Mouse (Mus musculus): ENCODE results near the gene Ninj2.

Gene Ninj2

DNA sequence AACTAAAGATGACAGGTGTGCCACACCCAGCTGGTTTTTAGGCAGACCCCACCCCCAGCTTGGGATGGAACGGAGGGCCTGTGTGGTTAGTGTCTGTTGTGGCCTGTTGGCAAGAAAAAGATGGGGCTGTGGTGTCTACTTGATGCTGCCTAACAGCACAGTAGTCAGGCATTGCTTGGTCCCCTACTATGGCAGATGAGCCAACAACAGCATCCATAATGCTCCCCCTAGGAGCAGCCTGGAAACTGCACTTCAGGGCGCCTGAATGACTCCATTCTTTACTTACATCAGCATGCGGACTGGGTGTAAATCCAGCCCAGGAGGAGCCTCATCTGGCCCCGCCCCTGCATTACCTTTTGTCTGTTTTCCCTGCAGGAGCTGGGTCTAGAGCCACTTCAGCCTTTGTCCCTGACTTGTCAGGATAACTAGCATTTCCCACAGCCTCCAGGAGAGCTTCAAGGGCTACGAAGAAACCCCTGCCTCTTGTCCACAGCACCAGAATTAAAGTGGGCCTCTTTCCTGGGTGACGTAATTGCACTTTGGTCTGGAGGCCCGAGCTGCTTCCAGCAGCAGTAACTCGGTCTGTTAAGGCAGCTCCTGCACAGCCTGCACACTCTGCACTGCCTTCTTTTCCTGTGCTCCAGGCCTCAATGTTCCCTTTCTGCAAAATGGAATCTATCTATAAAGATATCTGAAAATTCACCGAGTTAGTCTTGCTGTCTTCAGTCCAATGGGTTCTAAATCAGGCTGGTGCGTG is 106.7 kb downstream of the Ninj2 start:
- DNase-seq, result peak; percentile 79

GRCm38 (mm10) chr6:120201956-120202355 is 108.8 kb downstream of the Ninj2 start:
- peak; percentile 70 for DNase-seq

- peak; percentile 84 for DNase-seq
Measured at GRCm38 (mm10) chr6:120202406-120202805, 109.3 kb downstream of the Ninj2 start.

DNA sequence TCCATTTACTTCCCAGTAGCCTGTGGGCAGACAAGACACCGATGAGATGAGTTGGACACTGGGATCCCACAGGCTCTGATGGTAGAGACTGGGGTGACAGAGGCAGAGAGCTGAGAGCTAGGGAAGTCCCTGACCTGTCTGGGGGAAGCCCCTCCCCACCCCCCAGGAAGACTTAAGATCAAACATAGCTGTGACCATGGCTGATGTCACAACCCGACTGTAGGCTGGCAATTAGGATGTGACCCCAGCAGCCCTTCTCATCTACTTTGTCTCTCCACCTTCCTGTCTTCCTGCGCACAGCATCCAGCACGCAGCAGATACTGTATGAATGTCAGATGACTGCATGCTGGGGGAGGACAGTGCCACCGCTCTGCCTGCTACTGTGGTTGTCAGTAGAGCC is 113.4 kb downstream of the Ninj2 start:
- DNase-seq, result no peak

- DNase-seq, result no peak
Measured at GRCm38 (mm10) chr6:120211536-120211935, 118.4 kb downstream of the Ninj2 start.

GRCm38 (mm10) chr6:120216702-120217101 is 123.6 kb downstream of the Ninj2 start:
- no peak for DNase-seq

DNA sequence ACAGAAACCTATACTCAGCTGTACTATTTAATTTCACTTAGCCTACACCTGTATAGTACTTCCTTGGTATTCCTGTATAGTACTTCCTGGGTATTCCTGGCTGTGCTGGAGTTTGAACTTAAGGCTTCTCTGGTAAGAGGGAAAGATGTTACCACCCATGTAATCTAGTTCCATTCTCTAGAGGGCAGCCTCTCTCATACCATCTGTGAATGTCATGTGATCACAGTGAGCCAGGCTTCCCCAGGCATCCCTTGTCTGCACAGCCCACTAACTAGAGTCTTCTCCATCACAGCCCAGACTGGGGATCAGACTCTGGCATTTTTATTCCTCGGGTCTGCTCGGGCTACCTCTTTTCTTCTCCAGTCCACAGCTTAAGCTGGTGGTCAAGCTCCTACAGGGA is 126.1 kb downstream of the Ninj2 start:
- no peak for DNase-seq

- DNase-seq, result peak; percentile 91
Measured at GRCm38 (mm10) chr6:120222669-120223068, 129.5 kb downstream of the Ninj2 start.

- DNase-seq, result no peak
Measured at GRCm38 (mm10) chr6:120225355-120225754, 132.2 kb downstream of the Ninj2 start.

DNA sequence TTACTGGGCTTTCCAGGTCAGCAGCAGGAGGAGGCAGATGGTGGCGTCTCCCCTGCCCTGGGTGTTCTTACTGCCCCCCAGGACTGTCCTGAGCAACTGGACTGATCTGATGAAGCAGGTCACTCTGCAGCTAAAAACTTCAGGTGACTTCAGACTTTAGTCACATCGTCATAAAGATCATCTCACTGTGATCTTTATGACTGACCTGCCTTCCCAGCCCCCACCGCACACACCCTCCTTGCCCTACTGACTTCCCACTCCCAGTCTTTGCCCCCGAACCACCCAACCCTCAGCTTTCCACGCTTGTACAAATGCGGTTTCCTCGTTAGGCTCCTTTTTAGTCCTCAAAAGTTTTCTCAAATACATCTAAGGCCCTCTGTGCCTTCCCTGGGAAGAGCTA is 133.9 kb downstream of the Ninj2 start:
- no peak for DNase-seq

DNA sequence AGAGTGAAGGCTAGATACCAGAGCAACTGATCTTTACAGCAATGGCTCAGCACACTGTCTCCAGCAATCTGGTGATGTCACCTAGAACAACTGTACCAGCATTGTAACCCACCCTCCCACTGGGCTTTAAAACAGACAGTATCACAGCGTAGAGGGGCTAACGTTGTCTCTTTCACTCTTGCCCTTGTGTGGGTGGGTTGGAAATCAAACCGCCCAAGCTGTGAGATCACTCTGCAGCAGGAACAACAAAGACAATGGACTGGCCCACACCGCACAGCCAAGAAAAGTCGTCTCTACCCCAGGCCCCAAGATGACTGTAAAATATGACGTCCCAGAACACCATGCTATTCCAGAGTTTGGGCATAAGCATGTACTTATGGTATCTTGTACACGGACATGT is 136.7 kb downstream of the Ninj2 start:
- DNase-seq, result no peak

DNA sequence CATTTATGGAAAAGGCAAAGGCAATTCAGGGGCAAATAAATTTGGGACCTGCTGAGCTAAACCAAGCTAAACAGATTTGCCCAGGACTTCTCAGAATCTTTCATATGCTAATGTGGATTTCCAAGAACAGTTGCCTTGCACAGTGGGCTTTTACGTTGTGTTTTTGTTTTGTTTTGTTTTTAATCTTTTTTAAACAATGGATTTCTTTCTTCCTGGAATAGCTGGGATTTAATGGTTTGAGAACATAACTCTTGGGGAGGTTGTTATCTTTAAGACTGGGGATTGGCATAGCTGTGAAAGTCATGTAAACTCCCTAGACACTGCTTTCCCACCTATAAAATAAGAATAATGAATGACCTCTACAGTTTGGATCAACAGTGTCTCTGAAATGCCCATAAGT is 137.3 kb downstream of the Ninj2 start:
- DNase-seq, result no peak

DNA sequence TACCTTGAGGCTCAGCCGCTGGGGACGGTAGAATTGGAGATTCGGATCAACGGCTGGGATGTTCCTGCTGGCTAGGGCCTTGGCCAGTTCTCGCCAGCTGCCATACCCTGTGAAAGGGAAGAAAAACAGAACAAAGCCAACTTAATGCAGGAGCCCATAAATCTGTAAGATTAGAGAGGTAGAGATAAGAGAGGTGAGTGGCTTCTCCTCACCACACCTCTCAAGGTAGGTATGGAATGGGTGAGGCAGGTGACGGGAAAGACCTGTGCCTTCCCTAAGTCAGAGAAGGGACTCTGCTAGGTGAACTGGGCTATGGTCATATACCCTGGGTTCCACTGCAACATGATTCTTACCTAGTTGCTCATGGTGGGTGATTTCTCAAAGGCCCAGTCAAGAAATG is 139.7 kb downstream of the Ninj2 start:
- no peak for DNase-seq

- no peak for DNase-seq
Measured at GRCm38 (mm10) chr6:120235874-120236273, 142.7 kb downstream of the Ninj2 start.

- DNase-seq, result no peak
Measured at GRCm38 (mm10) chr6:120240461-120240860, 147.3 kb downstream of the Ninj2 start.

- no peak for DNase-seq
Measured at GRCm38 (mm10) chr6:120241453-120241852, 148.3 kb downstream of the Ninj2 start.

DNA sequence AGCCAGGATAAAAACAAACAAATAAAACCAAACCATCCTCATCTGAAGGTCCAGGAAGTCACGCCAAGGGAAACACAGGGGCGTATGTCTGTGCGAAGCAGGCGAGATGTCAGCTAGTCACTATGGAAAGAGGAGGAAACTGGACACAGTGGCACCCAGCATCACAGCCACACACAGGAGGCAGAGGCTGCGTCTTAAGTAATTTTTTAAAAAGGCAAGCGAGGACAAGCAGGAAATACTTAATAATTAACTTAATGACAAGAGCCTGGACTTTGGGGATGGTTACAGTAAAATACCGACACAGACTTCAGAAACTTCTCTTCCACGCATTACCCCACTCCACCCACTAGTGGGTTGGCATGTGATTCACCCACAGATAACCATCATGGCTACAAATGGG is 149.4 kb downstream of the Ninj2 start:
- DNase-seq, result no peak

GRCm38 (mm10) chr6:120243250-120243649 is 150.1 kb downstream of the Ninj2 start:
- no peak for DNase-seq

GRCm38 (mm10) chr6:120246676-120247075 is 153.5 kb downstream of the Ninj2 start:
- no peak for DNase-seq

- DNase-seq, result no peak
Measured at GRCm38 (mm10) chr6:120249831-120250230, 156.7 kb downstream of the Ninj2 start.

Data from heart, adult 11 months (tissue).